Mouse (Mus musculus): ENCODE results near the gene Fam57b. TPM values are rescaled to one million over a fixed set of nuclear protein-coding genes. Genes with fewer than 3 reads are reported as not detected.
A peak's percentile ranks its signal among the peaks of the same experiment; 100 is the strongest.

The Fam57b gene
- polyA plus RNA-seq, 1 experiment = 0.94 TPM

DNA sequence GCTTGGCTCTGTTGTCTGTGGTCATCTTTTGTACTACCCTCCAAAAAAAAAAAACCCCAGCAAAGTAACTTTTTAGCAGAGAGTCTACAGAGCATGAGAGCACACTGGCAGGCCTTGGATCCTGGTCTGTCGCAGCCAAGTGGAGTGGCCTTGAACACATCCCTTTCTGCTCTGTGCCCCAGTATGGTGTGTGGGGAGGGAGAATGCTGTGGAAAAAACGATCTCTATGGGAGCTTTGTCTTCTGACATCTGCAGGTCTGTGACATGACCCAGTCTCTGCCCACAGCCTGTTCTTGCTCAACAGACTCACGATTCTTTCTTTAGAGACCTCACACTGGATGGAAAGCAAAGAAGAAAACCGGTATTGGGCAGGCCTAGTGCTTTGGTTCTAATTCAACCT is 36.5 kb upstream of the Fam57b start:
- H3K4me3 ChIP-seq = peak overlapping the region; percentile 72
- TF ChIP-seq POLR2AphosphoS2 (IDR thresholded peaks at IDR 0.05; ENCODE audit: insufficient read length, low read depth) (no peak), SRF (IDR thresholded peaks at IDR 0.05; ENCODE audit: control insufficient read depth, insufficient read length, low read depth) (no peak), CEBPB (IDR thresholded peaks at IDR 0.05; ENCODE audit: insufficient read depth, poor library complexity, severe bottlenecking) (no peak), MYOG (IDR thresholded peaks at IDR 0.05; ENCODE audit: control insufficient read depth in 1 of 3, insufficient read depth in 1 of 3, insufficient read length in 2 of 3, low read depth in 2 of 3) (no peak), REST (IDR thresholded peaks at IDR 0.05; ENCODE audit: insufficient read depth, insufficient read length) (no peak), USF1 (IDR thresholded peaks at IDR 0.05; ENCODE audit: low read depth) (no peak), MAX (IDR thresholded peaks at IDR 0.05; ENCODE audit: low read depth) (no peak), POLR2A (IDR thresholded peaks at IDR 0.05; ENCODE audit: insufficient read length, low read depth) (no peak), TCF12 (IDR thresholded peaks at IDR 0.05; ENCODE audit: insufficient read depth, poor library complexity, severe bottlenecking) (no peak), MYOD1 (IDR thresholded peaks at IDR 0.05; ENCODE audit: control insufficient read depth in 1 of 3, insufficient read length in 2 of 3, low read depth in 2 of 3) (no peak), TCF3 (IDR thresholded peaks at IDR 0.05; ENCODE audit: insufficient read length, low read depth) (no peak), E2F4 (IDR thresholded peaks at IDR 0.05; ENCODE audit: insufficient read depth) (no peak)
- H3K79me2 ChIP-seq (ENCODE audit: control insufficient read depth, insufficient read depth) = peaks cover 7% of the 10 kb centered on the region

DNA sequence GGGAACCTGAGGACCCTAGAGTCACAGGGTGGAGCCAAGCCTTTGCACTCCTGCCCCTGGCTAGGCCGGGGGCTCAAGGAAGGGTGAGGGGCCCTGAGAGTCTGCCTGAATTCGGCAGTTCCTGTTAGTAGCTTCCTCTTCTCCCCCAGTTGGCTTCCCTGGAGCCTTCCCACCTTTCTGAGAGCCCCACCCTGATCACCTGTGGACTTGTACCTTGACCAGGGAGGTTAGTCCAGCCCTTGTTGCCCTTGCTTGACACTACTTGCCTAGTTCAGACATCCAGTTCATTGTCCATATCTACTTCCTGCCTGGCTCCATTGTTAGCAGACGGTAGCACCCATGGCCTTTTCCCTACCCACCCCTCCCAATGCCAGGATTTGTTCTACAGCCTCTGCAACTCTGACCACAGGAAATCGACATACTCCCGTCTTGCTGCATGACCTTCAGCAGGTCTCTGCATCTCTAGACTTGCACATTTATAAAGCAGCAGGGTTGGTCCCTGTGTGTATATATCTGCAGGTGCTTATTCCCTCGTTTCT is 35.9 kb upstream of the Fam57b start:
- no peaks in the 10 kb centered on the region for H3K27me3 ChIP-seq (ENCODE audit: control insufficient read depth, insufficient read depth, insufficient read length)
- H3ac ChIP-seq (ENCODE audit: control insufficient read depth, insufficient read length) = no peak overlapping the region
- H3K36me3 ChIP-seq (ENCODE audit: control insufficient read depth, insufficient read depth) = peaks cover 5% of the 10 kb centered on the region
- H3K79me2 ChIP-seq (ENCODE audit: control insufficient read depth, insufficient read depth) = peaks cover 7% of the 10 kb centered on the region
- no peak overlapping the region for H3K4me3 ChIP-seq
- TF ChIP-seq TCF12 (IDR thresholded peaks at IDR 0.05; ENCODE audit: insufficient read depth, poor library complexity, severe bottlenecking) (no peak), USF1 (IDR thresholded peaks at IDR 0.05; ENCODE audit: low read depth) (no peak), MYOG (IDR thresholded peaks at IDR 0.05; ENCODE audit: control insufficient read depth in 1 of 3, insufficient read depth in 1 of 3, insufficient read length in 2 of 3, low read depth in 2 of 3) (no peak), POLR2A (IDR thresholded peaks at IDR 0.05; ENCODE audit: insufficient read length, low read depth) (no peak), REST (IDR thresholded peaks at IDR 0.05; ENCODE audit: insufficient read depth, insufficient read length) (no peak), CEBPB (IDR thresholded peaks at IDR 0.05; ENCODE audit: insufficient read depth, poor library complexity, severe bottlenecking) (no peak), MAX (IDR thresholded peaks at IDR 0.05; ENCODE audit: low read depth) (no peak), TCF3 (IDR thresholded peaks at IDR 0.05; ENCODE audit: insufficient read length, low read depth) (no peak), SRF (IDR thresholded peaks at IDR 0.05; ENCODE audit: control insufficient read depth, insufficient read length, low read depth) (no peak), MYOD1 (IDR thresholded peaks at IDR 0.05; ENCODE audit: control insufficient read depth in 1 of 3, insufficient read length in 2 of 3, low read depth in 2 of 3) (no peak), E2F4 (IDR thresholded peaks at IDR 0.05; ENCODE audit: insufficient read depth) (no peak), POLR2AphosphoS2 (IDR thresholded peaks at IDR 0.05; ENCODE audit: insufficient read length, low read depth) (no peak)
- no peak overlapping the region for H3K4me2 ChIP-seq (ENCODE audit: low read depth)

More for the DNA sequence above, 36.5 kb upstream of the Fam57b start:
- H3K27me3 ChIP-seq (ENCODE audit: control insufficient read depth, insufficient read depth, insufficient read length) = no peaks in the 10 kb centered on the region
- peak overlapping the region; percentile 82 for H3K4me2 ChIP-seq (ENCODE audit: low read depth)
- no peak overlapping the region for H3ac ChIP-seq (ENCODE audit: control insufficient read depth, insufficient read length)
- H3K36me3 ChIP-seq (ENCODE audit: control insufficient read depth, insufficient read depth) = peaks cover 5% of the 10 kb centered on the region

DNA sequence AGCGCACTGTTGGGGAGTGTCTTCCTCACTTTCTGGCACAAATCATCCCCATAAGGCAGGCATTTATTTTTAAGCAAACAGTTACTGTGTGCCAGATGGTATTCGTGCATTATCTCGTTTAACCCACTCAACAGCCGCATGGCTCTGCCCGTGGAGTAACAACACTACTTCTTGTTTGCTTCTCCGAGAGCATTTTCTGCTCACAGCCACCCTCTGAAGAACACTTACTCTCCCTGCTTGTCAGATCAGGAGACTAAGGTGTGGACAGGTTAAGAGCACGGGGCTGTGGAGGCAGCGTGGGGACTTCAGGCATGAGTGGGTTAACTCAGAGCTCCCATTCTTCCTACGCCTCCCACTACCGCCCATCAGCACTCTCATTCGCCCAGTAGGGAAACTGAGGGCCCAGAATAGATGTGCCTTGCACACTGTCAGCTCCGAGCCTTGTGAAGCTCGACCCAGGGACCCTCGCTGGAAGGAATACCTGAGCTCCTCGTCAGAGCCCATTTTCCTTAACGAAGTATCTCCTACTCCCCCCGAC is 34.9 kb upstream of the Fam57b start:
- H3ac ChIP-seq (ENCODE audit: control insufficient read depth, insufficient read length) = no peak overlapping the region

DNA sequence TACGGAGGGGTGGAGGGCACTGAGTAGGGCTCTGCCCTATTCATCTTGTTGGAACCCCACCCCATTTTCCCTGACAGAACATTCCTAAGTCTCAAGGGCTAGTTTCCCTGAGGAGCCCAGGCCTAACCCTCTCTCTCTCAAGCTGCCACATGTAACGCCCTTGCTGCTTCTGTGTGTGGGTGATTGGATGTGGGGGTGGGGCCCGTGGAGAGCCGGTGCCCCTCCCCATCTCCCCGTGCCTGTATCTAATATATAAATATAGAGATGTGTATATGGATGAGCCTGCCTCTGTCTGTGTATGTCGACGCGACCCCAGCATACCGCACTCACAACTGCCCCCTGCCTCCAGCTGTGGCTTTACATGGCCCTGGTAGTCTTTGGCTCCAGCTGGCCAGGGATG is 31.9 kb upstream of the Fam57b start:
- H3K4me3 ChIP-seq = no peak overlapping the region
- no peak overlapping the region for H3K4me2 ChIP-seq (ENCODE audit: low read depth)
- peaks cover 5% of the 10 kb centered on the region for H3K36me3 ChIP-seq (ENCODE audit: control insufficient read depth, insufficient read depth)
- H3ac ChIP-seq (ENCODE audit: control insufficient read depth, insufficient read length) = no peak overlapping the region
- H3K79me2 ChIP-seq (ENCODE audit: control insufficient read depth, insufficient read depth) = no peaks in the 10 kb centered on the region
- TF ChIP-seq MAX (IDR thresholded peaks at IDR 0.05; ENCODE audit: low read depth) (no peak), REST (IDR thresholded peaks at IDR 0.05; ENCODE audit: insufficient read depth, insufficient read length) (no peak), USF1 (IDR thresholded peaks at IDR 0.05; ENCODE audit: low read depth) (no peak), MYOD1 (IDR thresholded peaks at IDR 0.05; ENCODE audit: control insufficient read depth in 1 of 3, insufficient read length in 2 of 3, low read depth in 2 of 3) (no peak), MYOG (IDR thresholded peaks at IDR 0.05; ENCODE audit: control insufficient read depth in 1 of 3, insufficient read depth in 1 of 3, insufficient read length in 2 of 3, low read depth in 2 of 3) (no peak), E2F4 (IDR thresholded peaks at IDR 0.05; ENCODE audit: insufficient read depth) (no peak), POLR2AphosphoS2 (IDR thresholded peaks at IDR 0.05; ENCODE audit: insufficient read length, low read depth) (no peak), SRF (IDR thresholded peaks at IDR 0.05; ENCODE audit: control insufficient read depth, insufficient read length, low read depth) (no peak), TCF3 (IDR thresholded peaks at IDR 0.05; ENCODE audit: insufficient read length, low read depth) (no peak), POLR2A (IDR thresholded peaks at IDR 0.05; ENCODE audit: insufficient read length, low read depth) (no peak), CEBPB (IDR thresholded peaks at IDR 0.05; ENCODE audit: insufficient read depth, poor library complexity, severe bottlenecking) (no peak), TCF12 (IDR thresholded peaks at IDR 0.05; ENCODE audit: insufficient read depth, poor library complexity, severe bottlenecking) (no peak)
- no peaks in the 10 kb centered on the region for H3K27me3 ChIP-seq (ENCODE audit: control insufficient read depth, insufficient read depth, insufficient read length)

More for the DNA sequence above, 34.9 kb upstream of the Fam57b start:
- peaks cover 5% of the 10 kb centered on the region for H3K36me3 ChIP-seq (ENCODE audit: control insufficient read depth, insufficient read depth)
- H3K27me3 ChIP-seq (ENCODE audit: control insufficient read depth, insufficient read depth, insufficient read length) = no peaks in the 10 kb centered on the region
- peaks cover 7% of the 10 kb centered on the region for H3K79me2 ChIP-seq (ENCODE audit: control insufficient read depth, insufficient read depth)
- H3K4me3 ChIP-seq = no peak overlapping the region
- no peak overlapping the region for H3K4me2 ChIP-seq (ENCODE audit: low read depth)
- TF ChIP-seq MYOD1 (IDR thresholded peaks at IDR 0.05; ENCODE audit: control insufficient read depth in 1 of 3, insufficient read length in 2 of 3, low read depth in 2 of 3) = no peak
- TF ChIP-seq MAX (IDR thresholded peaks at IDR 0.05; ENCODE audit: low read depth) = no peak
- TF ChIP-seq CEBPB (IDR thresholded peaks at IDR 0.05; ENCODE audit: insufficient read depth, poor library complexity, severe bottlenecking) = no peak
- no peak for TF ChIP-seq MYOG (IDR thresholded peaks at IDR 0.05; ENCODE audit: control insufficient read depth in 1 of 3, insufficient read depth in 1 of 3, insufficient read length in 2 of 3, low read depth in 2 of 3)
- no peak for TF ChIP-seq REST (IDR thresholded peaks at IDR 0.05; ENCODE audit: insufficient read depth, insufficient read length)
- TF ChIP-seq POLR2AphosphoS2 (IDR thresholded peaks at IDR 0.05; ENCODE audit: insufficient read length, low read depth) = no peak
- no peak for TF ChIP-seq POLR2A (IDR thresholded peaks at IDR 0.05; ENCODE audit: insufficient read length, low read depth)
- no peak for TF ChIP-seq TCF12 (IDR thresholded peaks at IDR 0.05; ENCODE audit: insufficient read depth, poor library complexity, severe bottlenecking)
- TF ChIP-seq E2F4 (IDR thresholded peaks at IDR 0.05; ENCODE audit: insufficient read depth) = no peak
- no peak for TF ChIP-seq SRF (IDR thresholded peaks at IDR 0.05; ENCODE audit: control insufficient read depth, insufficient read length, low read depth)
- no peak for TF ChIP-seq TCF3 (IDR thresholded peaks at IDR 0.05; ENCODE audit: insufficient read length, low read depth)

Data from myocyte (in vitro differentiated cells).